Mouse (Mus musculus): ENCODE measurements at regions not wholly inside any gene's neighbourhood (a gene's known extent, or its start where the extent isn't known, plus 50 kb on each side); places are given as distances from the start of the nearest gene placed in this dataset.

- no peak for DNase-seq (ENCODE audit: low spot score in 2 of 2)
These were observed 129.9 kb upstream of the Peli2 start for GRCm38 (mm10) chr14:47990716-47991115.

GRCm38 (mm10) chr14:47991546-47991945, 129.1 kb upstream of the Peli2 start:
- no peak for DNase-seq (ENCODE audit: low spot score in 2 of 2)

- no peak for DNase-seq (ENCODE audit: low spot score in 2 of 2)
These were observed 128.5 kb upstream of the Peli2 start for GRCm38 (mm10) chr14:47992091-47992490.

- DNase-seq (ENCODE audit: low spot score in 2 of 2), result no peak
These were observed 127.8 kb upstream of the Peli2 start for GRCm38 (mm10) chr14:47992851-47993250.

- no peak for DNase-seq (ENCODE audit: low spot score in 2 of 2)
These were observed 121.7 kb upstream of the Peli2 start for GRCm38 (mm10) chr14:47998936-47999335.

GRCm38 (mm10) chr14:48005092-48005928, 115.3 kb upstream of the Peli2 start:
- DNase-seq (ENCODE audit: low spot score in 2 of 2), result no peak

GRCm38 (mm10) chr14:48005929-48006309, 114.7 kb upstream of the Peli2 start:
- DNase-seq (ENCODE audit: low spot score in 2 of 2), result no peak

GRCm38 (mm10) chr14:48012361-48013215, 108.0 kb upstream of the Peli2 start:
- DNase-seq (ENCODE audit: low spot score in 2 of 2), result no peak

- no peak for DNase-seq (ENCODE audit: low spot score in 2 of 2)
These were observed 107.2 kb upstream of the Peli2 start for GRCm38 (mm10) chr14:48013431-48013830.

GRCm38 (mm10) chr14:48014776-48015175, 105.8 kb upstream of the Peli2 start:
- no peak for DNase-seq (ENCODE audit: low spot score in 2 of 2)

- DNase-seq (ENCODE audit: low spot score in 2 of 2), result no peak
These were observed 102.7 kb upstream of the Peli2 start for GRCm38 (mm10) chr14:48017971-48018370.

- DNase-seq (ENCODE audit: low spot score in 2 of 2), result no peak
These were observed 101.3 kb upstream of the Peli2 start for GRCm38 (mm10) chr14:48019331-48019730.

GRCm38 (mm10) chr14:48022271-48022670, 98.4 kb upstream of the Peli2 start:
- no peak for DNase-seq (ENCODE audit: low spot score in 2 of 2)

- no peak for DNase-seq (ENCODE audit: low spot score in 2 of 2)
These were observed 96.5 kb upstream of the Peli2 start for GRCm38 (mm10) chr14:48024051-48024693.

GRCm38 (mm10) chr14:48039286-48039790, 81.3 kb upstream of the Peli2 start:
- DNase-seq (ENCODE audit: low spot score in 2 of 2), result no peak

- DNase-seq (ENCODE audit: low spot score in 2 of 2), result no peak
These were observed 74.5 kb upstream of the Peli2 start for GRCm38 (mm10) chr14:48046094-48046493.

- no peak for DNase-seq (ENCODE audit: low spot score in 2 of 2)
These were observed 73.8 kb upstream of the Peli2 start for GRCm38 (mm10) chr14:48046831-48047230.

- DNase-seq (ENCODE audit: low spot score in 2 of 2), result no peak
These were observed 70.7 kb upstream of the Peli2 start for GRCm38 (mm10) chr14:48049698-48050459.

GRCm38 (mm10) chr14:48050460-48050760, 70.2 kb upstream of the Peli2 start:
- DNase-seq (ENCODE audit: low spot score in 2 of 2), result no peak

GRCm38 (mm10) chr14:48051971-48052370, 68.7 kb upstream of the Peli2 start:
- DNase-seq (ENCODE audit: low spot score in 2 of 2), result no peak

GRCm38 (mm10) chr14:48052405-48052804, 68.2 kb upstream of the Peli2 start:
- no peak for DNase-seq (ENCODE audit: low spot score in 2 of 2)

GRCm38 (mm10) chr14:48053151-48053550, 67.5 kb upstream of the Peli2 start:
- no peak for DNase-seq (ENCODE audit: low spot score in 2 of 2)
